Mouse (Mus musculus) kidney, adult 2 months (tissue): ENCODE data around the gene Abcb1a.

Experiments used
- CTCF ChIP-seq: fragments of 200-500 bp; conservative IDR thresholded peaks from 2 replicates; pipeline ENCODE4 v1.5.1; 2011; ENCODE audit warnings: low read depth, mild to moderate bottlenecking, control low read depth, low read length, moderate library complexity, mixed read lengths; ENCODE audit not compliant: insufficient read depth, insufficient read length
- POLR2A ChIP-seq: fragments of 200-500 bp; IDR thresholded peaks from one replicate; pipeline ENCODE4 v1.6.1; 2011; ENCODE audit warnings: low read depth, low read length, control low read depth

GRCm38 (mm10) chr5:8772866-8773265 lies 113.0 kb downstream of the Abcb1a start:
- TF ChIP-seq CTCF (no peak), POLR2A (no peak)
